Mouse (Mus musculus): ENCODE results near the gene Odf3b. TPM values are rescaled to one million over a fixed set of nuclear protein-coding genes. Genes with fewer than 3 reads are reported as not detected.

The Odf3b gene
- polyA plus RNA-seq (2014; fragmentation: Illumina TruSeq; extraction: RNeasy Lipid Tissue Mini Kit (QIAGEN cat#74804); ENCODE audit: low read depth, low replicate concordance) = not detected

GRCm38 (mm10) chr15:89378831-89379401, at the start of gene Odf3b:
Odf3b (minus strand) TSS chr15:89379282.

GRCm38 (mm10) chr15:89425711-89426121, 46.6 kb upstream of the Odf3b start, which contains the start of gene Cpt1b:
Cpt1b (minus strand) TSS chr15:89425863.

GRCm38 (mm10) chr15:89410118-89410517, 31.0 kb upstream of the Odf3b start, which contains the start of gene Syce3:
Syce3 (minus strand) TSS chr15:89410503.

DNA sequence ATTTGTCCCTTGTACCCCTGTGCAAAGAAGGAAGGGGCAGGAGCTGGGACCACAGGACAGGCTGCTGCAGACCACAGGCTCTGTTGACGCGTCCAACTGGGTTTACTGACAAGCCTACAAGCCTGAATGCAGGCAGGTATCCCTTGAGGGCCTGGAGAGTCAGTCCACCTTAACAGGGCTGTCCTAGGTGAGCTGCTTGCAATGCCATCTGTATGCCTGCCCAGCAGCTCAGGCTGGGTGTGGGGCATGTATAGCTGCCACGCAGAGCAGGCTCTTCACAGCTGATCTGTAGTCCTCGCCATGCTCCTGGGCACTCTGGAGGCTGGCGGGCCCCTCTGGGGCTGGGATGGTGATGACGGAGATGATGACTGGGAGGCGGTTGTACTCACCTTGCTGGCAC, 5.5 kb upstream of the Odf3b start, which contains the start of gene Klhdc7b:
Gene Klhdc7b, plus strand, starts transcription at position 301 of the 400 bp plus-strand sequence.

GRCm38 (mm10) chr15:89376957-89377356, 2.1 kb downstream of the Odf3b start, which contains the start of gene Tymp:
Tymp (minus strand) TSS chr15:89377039.

DNA sequence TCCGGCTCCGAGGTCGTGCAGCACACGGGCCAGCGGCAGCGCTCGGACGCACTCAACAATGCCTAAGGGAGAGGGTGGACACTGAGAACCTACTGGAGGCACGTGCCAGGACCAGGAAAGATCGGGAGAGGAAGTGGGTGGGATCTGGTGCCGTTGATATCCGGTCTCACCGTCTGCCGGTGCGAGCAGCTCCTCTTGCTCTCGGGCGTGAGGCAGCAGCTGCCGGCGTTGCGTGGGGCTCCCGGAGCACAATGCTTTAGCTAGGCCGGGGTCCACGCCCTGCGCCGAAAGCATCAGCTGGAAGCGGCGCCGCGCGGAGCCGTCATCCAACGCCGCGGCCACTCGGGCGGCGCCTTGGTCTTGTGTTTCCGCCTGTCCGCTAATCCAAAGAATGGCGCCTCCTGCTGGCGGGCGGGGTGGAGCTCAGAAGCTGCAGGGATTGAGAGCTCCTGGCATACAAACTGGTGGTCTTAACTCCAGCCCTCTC, 5.3 kb downstream of the Odf3b start, which contains the start of gene Sco2:
Gene Sco2, minus strand, starts transcription at position 85 of the 487 bp plus-strand sequence.

GRCm38 (mm10) chr15:89355241-89356187, 23.6 kb downstream of the Odf3b start, which contains the start of the genes Lmf2 and Ncaph2:
Lmf2 (minus strand) TSS chr15:89355659.
Ncaph2 (plus strand) TSS chr15:89355719.

GRCm38 (mm10) chr15:89334271-89334670, 44.8 kb downstream of the Odf3b start, which contains the start of gene Miox:
Miox (plus strand) TSS chr15:89334398.

Other genes with a start within 250 kb of the Odf3b start
- gene Mapk12, start 238.6 kb downstream of the Odf3b start, polyA plus RNA-seq (2014; fragmentation: Illumina TruSeq; extraction: RNeasy Lipid Tissue Mini Kit (QIAGEN cat#74804); ENCODE audit: low read depth, low replicate concordance) = 0.97 TPM
- not detected for gene Mapk11, start 229.7 kb downstream of the Odf3b start, polyA plus RNA-seq (2014; fragmentation: Illumina TruSeq; extraction: RNeasy Lipid Tissue Mini Kit (QIAGEN cat#74804); ENCODE audit: low read depth, low replicate concordance)
- gene Plxnb2, start 198.5 kb downstream of the Odf3b start, polyA plus RNA-seq (2014; fragmentation: Illumina TruSeq; extraction: RNeasy Lipid Tissue Mini Kit (QIAGEN cat#74804); ENCODE audit: low read depth, low replicate concordance) = 6.3 TPM
- gene Dennd6b, start 182.8 kb downstream of the Odf3b start, polyA plus RNA-seq (2014; fragmentation: Illumina TruSeq; extraction: RNeasy Lipid Tissue Mini Kit (QIAGEN cat#74804); ENCODE audit: low read depth, low replicate concordance) = 0.12 TPM
- 8.4 TPM for gene Ppp6r2, start 167.7 kb downstream of the Odf3b start, polyA plus RNA-seq (2014; fragmentation: Illumina TruSeq; extraction: RNeasy Lipid Tissue Mini Kit (QIAGEN cat#74804); ENCODE audit: low read depth, low replicate concordance)
- gene Sbf1, start 64.0 kb downstream of the Odf3b start, polyA plus RNA-seq (2014; fragmentation: Illumina TruSeq; extraction: RNeasy Lipid Tissue Mini Kit (QIAGEN cat#74804); ENCODE audit: low read depth, low replicate concordance) = 1.9 TPM
- gene Adm2, start 56.6 kb downstream of the Odf3b start, polyA plus RNA-seq (2014; fragmentation: Illumina TruSeq; extraction: RNeasy Lipid Tissue Mini Kit (QIAGEN cat#74804); ENCODE audit: low read depth, low replicate concordance) = not detected
- gene Miox, start 44.9 kb downstream of the Odf3b start, polyA plus RNA-seq (2014; fragmentation: Illumina TruSeq; extraction: RNeasy Lipid Tissue Mini Kit (QIAGEN cat#74804); ENCODE audit: low read depth, low replicate concordance) = 255 TPM
- gene Lmf2, start 23.6 kb downstream of the Odf3b start, polyA plus RNA-seq (2014; fragmentation: Illumina TruSeq; extraction: RNeasy Lipid Tissue Mini Kit (QIAGEN cat#74804); ENCODE audit: low read depth, low replicate concordance) = 0.93 TPM
- gene Ncaph2, start 23.6 kb downstream of the Odf3b start, polyA plus RNA-seq (2014; fragmentation: Illumina TruSeq; extraction: RNeasy Lipid Tissue Mini Kit (QIAGEN cat#74804); ENCODE audit: low read depth, low replicate concordance) = 9.6 TPM
- 1.4 TPM for gene Sco2, start 5.4 kb downstream of the Odf3b start, polyA plus RNA-seq (2014; fragmentation: Illumina TruSeq; extraction: RNeasy Lipid Tissue Mini Kit (QIAGEN cat#74804); ENCODE audit: low read depth, low replicate concordance)
- not detected for gene Tymp, start 2.2 kb downstream of the Odf3b start, polyA plus RNA-seq (2014; fragmentation: Illumina TruSeq; extraction: RNeasy Lipid Tissue Mini Kit (QIAGEN cat#74804); ENCODE audit: low read depth, low replicate concordance)
- gene Klhdc7b, start 5.6 kb upstream of the Odf3b start, polyA plus RNA-seq (2014; fragmentation: Illumina TruSeq; extraction: RNeasy Lipid Tissue Mini Kit (QIAGEN cat#74804); ENCODE audit: low read depth, low replicate concordance) = not detected
- gene Syce3, start 31.2 kb upstream of the Odf3b start, polyA plus RNA-seq (2014; fragmentation: Illumina TruSeq; extraction: RNeasy Lipid Tissue Mini Kit (QIAGEN cat#74804); ENCODE audit: low read depth, low replicate concordance) = not detected
- 1.7 TPM for gene Cpt1b, start 46.6 kb upstream of the Odf3b start, polyA plus RNA-seq (2014; fragmentation: Illumina TruSeq; extraction: RNeasy Lipid Tissue Mini Kit (QIAGEN cat#74804); ENCODE audit: low read depth, low replicate concordance)
- gene C730034F03Rik, start 50.3 kb upstream of the Odf3b start, polyA plus RNA-seq (2014; fragmentation: Illumina TruSeq; extraction: RNeasy Lipid Tissue Mini Kit (QIAGEN cat#74804); ENCODE audit: low read depth, low replicate concordance) = 0.61 TPM
- gene Gm44502, start 50.4 kb upstream of the Odf3b start, polyA plus RNA-seq (2014; fragmentation: Illumina TruSeq; extraction: RNeasy Lipid Tissue Mini Kit (QIAGEN cat#74804); ENCODE audit: low read depth, low replicate concordance) = not detected
- gene Chkb, start 50.6 kb upstream of the Odf3b start, polyA plus RNA-seq (2014; fragmentation: Illumina TruSeq; extraction: RNeasy Lipid Tissue Mini Kit (QIAGEN cat#74804); ENCODE audit: low read depth, low replicate concordance) = 27.7 TPM
- gene Mapk8ip2, start 74.6 kb upstream of the Odf3b start, polyA plus RNA-seq (2014; fragmentation: Illumina TruSeq; extraction: RNeasy Lipid Tissue Mini Kit (QIAGEN cat#74804); ENCODE audit: low read depth, low replicate concordance) = 0.08 TPM
- gene Arsa, start 98.1 kb upstream of the Odf3b start, polyA plus RNA-seq (2014; fragmentation: Illumina TruSeq; extraction: RNeasy Lipid Tissue Mini Kit (QIAGEN cat#74804); ENCODE audit: low read depth, low replicate concordance) = 2.9 TPM
- gene Shank3, start 120.3 kb upstream of the Odf3b start, polyA plus RNA-seq (2014; fragmentation: Illumina TruSeq; extraction: RNeasy Lipid Tissue Mini Kit (QIAGEN cat#74804); ENCODE audit: low read depth, low replicate concordance) = 0.36 TPM
- not detected for gene Acr, start 189.0 kb upstream of the Odf3b start, polyA plus RNA-seq (2014; fragmentation: Illumina TruSeq; extraction: RNeasy Lipid Tissue Mini Kit (QIAGEN cat#74804); ENCODE audit: low read depth, low replicate concordance)
- gene Rabl2, start 212.6 kb upstream of the Odf3b start, polyA plus RNA-seq (2014; fragmentation: Illumina TruSeq; extraction: RNeasy Lipid Tissue Mini Kit (QIAGEN cat#74804); ENCODE audit: low read depth, low replicate concordance) = 10.5 TPM

All from kidney, adult 10 weeks (tissue).